Mouse (Mus musculus): ENCODE data around the gene Atf3.

DNA sequence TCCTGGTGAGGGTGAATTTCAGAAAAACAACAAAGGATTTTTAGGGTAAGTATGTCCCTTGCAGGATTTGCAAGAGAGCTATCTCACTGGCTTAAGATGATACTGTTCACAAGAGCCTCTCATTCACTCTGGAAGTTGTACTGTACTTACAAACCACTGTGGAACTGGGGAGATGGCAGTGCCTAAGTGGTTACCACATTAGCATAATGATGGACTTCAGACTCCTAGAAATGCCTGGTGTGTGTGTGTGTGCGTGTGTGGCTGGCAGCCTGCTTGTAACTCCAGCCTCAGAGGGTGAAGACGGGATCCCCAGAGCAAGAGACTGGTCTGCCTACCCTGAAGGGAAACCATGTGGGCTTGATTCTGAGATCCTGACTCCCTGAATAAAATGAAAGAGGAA lies 14.3 kb downstream of the Atf3 start:
- TF ChIP-seq CTCF (IDR thresholded peaks at IDR 0.05; ENCODE audit: insufficient read depth, low read length) = no peak
- no peak for TF ChIP-seq POLR2A (IDR thresholded peaks at IDR 0.05; ENCODE audit: borderline replicate concordance, extremely low read depth, low read depth, low read length)
